1 mouse cellular context compared by ENCODE assay signal in genomic region chr10:45382637-45382958, GRCm38 (mm10).
TF ChIP-seq lines count a peak whose summit lies in the region.

No protein-coding gene starts in this region.

TF ChIP-seq in ES-E14, 5 proteins besides CTCF, POLR2A, EP300 and RAD21 (continued from another document):
- no peak for TF ChIP-seq HCFC1 (IDR thresholded peaks at IDR 0.05; ENCODE audit: borderline replicate concordance, insufficient read depth, low read length)
